Mouse (Mus musculus): ENCODE measurements at regions not wholly inside any gene's neighbourhood (a gene's known extent, or its start where the extent isn't known, plus 50 kb on each side); places are given as distances from the start of the nearest gene placed in this dataset.

GRCm38 (mm10) chr3:110460192-110460591 is 209.4 kb upstream of the Prmt6 start:
- no peak for DNase-seq (ENCODE audit: low spot score in 2 of 2)

GRCm38 (mm10) chr3:110458900-110459299 is 208.1 kb upstream of the Prmt6 start:
- no peak for DNase-seq (ENCODE audit: low spot score in 2 of 2)

- DNase-seq (ENCODE audit: low spot score in 2 of 2): peak in 1 of 2 experiments; percentile 18
Measured at GRCm38 (mm10) chr3:110452470-110452869, 201.7 kb upstream of the Prmt6 start.

All from right cerebral cortex, postnatal 10 days (tissue).